12 mouse cellular contexts compared by ENCODE assay signal in the genomic region with DNA sequence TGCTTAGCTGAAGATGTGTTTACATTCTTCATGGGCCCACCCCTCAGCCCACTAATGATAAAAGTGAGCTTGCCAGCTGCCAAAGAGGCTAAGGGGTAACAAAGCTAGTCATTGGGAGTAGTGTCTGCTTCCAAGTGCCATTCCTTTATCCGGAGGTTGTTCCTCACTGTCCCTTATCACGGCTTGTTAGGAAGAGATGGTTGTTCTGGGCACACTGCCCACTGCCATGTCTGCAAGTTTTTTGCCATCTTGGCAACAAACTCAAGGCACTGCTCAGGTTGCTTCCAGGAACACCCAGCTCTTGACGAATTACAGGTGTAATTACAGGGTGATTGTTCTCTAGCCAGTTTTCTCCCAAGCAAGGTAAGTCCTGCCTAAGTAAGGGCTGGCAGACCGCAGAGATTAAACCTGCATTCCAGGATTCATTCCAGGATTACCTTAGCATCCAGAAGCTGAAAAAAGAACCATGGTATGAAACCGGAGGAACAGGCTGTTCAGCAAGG. TPM values are rescaled to one million over a fixed set of nuclear protein-coding genes. Genes with fewer than 3 reads are reported as not detected.
DNase-seq lines count a peak whose midpoint lies in the region; ATAC-seq and TF ChIP-seq lines count a peak whose summit lies in the region.
"Had no signal": no experiment of that assay in that cellular context is flagged by ENCODE, and none has a peak within 500 bp of the region (broad histone marks: within the 10 kb centered on the region; RNA-seq: fewer than 3 reads in every experiment).

No protein-coding gene starts in this region.

- H3K27me3 ChIP-seq in thymus, adult 2 months (ENCODE audit: control insufficient read depth, insufficient read depth, low read length), result no peaks in the 10 kb centered on the region
- H3K27me3 ChIP-seq: forebrain, embryonic 13.5 days; hindbrain, embryonic 12.5 days; liver, embryonic 15.5 days had no signal

- peak; percentile 10 for DNase-seq in gastrocnemius, adult 18-20 months (ENCODE audit: low spot score)
- DNase-seq in gastrocnemius, postnatal 14 days, result no peak
- peak; percentile 10 to 53 for DNase-seq in kidney, postnatal 36 days
- DNase-seq in kidney, adult 18-20 months, result no peak
- DNase-seq in brain, adult 2 months (ENCODE audit: low read depth, low spot score), result peak; percentile 39
- peak; percentile 28 for DNase-seq in skeletal muscle tissue, adult 2 months (ENCODE audit: low read depth, low spot score)
- no peak for DNase-seq in thymus, adult 2 months

- intact Hi-C loops in gastrocnemius, postnatal 14 days (cut with DNase I; ENCODE audit: low total_unique reads), result no loop called here

- no peak for TF ChIP-seq POLR2A in thymus, adult 2 months (IDR thresholded peaks at IDR 0.05; ENCODE audit: control insufficient read depth, extremely low read depth, insufficient read depth, low read length, poor library complexity)

- no peak overlapping the region for H3K4me3 ChIP-seq in thymus, adult 2 months (ENCODE audit: control insufficient read depth, insufficient read depth, low read length)
- H3K4me3 ChIP-seq: forebrain, embryonic 13.5 days; hindbrain, embryonic 12.5 days; liver, embryonic 15.5 days had no signal

- H3K36me3 ChIP-seq in thymus, adult 2 months (ENCODE audit: control insufficient read depth, insufficient read depth, low read length), result peaks cover 9% of the 10 kb centered on the region; the same call in 1 of the 2 replicates

- ATAC-seq in megakaryocyte progenitor cell, adult 5-6 weeks (replicated peaks; ENCODE audit: poor library complexity), result no peak
- ATAC-seq: forebrain, embryonic 13.5 days had no signal

- H3K4me1 ChIP-seq in thymus, adult 2 months (replicated peaks; ENCODE audit: control insufficient read depth, insufficient read depth, low read length), result peaks cover 3% of the 10 kb centered on the region; the same call in 1 of the 2 replicates
- H3K4me1 ChIP-seq: forebrain, embryonic 13.5 days; hindbrain, embryonic 12.5 days had no signal

- WGBS in thymus, adult 2 months, result 96% methylated on average over 5 of the region's 5 CpGs

- TF ChIP-seq CTCF in thymus, adult 2 months (IDR thresholded peaks at IDR 0.05; ENCODE audit: borderline replicate concordance, control insufficient read depth, extremely low read depth, insufficient read depth, low read length, poor library complexity), result no peak

- H3K27ac ChIP-seq in thymus, adult 2 months (ENCODE audit: control insufficient read depth, insufficient read depth, low read length), result no peak overlapping the region
- H3K27ac ChIP-seq: forebrain, embryonic 13.5 days; hindbrain, embryonic 12.5 days; kidney, postnatal 0 days; liver, embryonic 15.5 days had no signal

RNA-seq across cellular contexts. Expression of a gene that starts 10.3 kb away (rescaled TPM):
- not detected for total RNA-seq in gastrocnemius, adult 18-20 months (2021)
- under 1 TPM in 1 of 2 experiments, not detected in 1; 0.08 TPM for total RNA-seq in gastrocnemius, postnatal 14 days (2021)
- total RNA-seq in megakaryocyte progenitor cell, adult 5-6 weeks (2015), result 0.89 and 1.2 TPM in 2 replicates
- total RNA-seq in megakaryocyte progenitor cell, adult 5-6 weeks (2017), result 1.5 and 1.8 TPM in 2 replicates
- polyA plus RNA-seq in thymus, adult 2 months (2012; rRNA removed), result 0.70 and 0.74 TPM in 2 replicates

RNA-seq across cellular contexts. Expression of a gene that starts 35.6 kb away (rescaled TPM):
- total RNA-seq in gastrocnemius, adult 18-20 months (2021), result 10 to 100 TPM; 13.6 to 14.7 TPM
- 1 to 10 TPM; 4.5 to 5.4 TPM for total RNA-seq in gastrocnemius, postnatal 14 days (2021)
- total RNA-seq in megakaryocyte progenitor cell, adult 5-6 weeks (2015), result 2.4 and 3.2 TPM in 2 replicates
- 3.4 and 4.7 TPM in 2 replicates for total RNA-seq in megakaryocyte progenitor cell, adult 5-6 weeks (2017)
- polyA plus RNA-seq in thymus, adult 2 months (2012; rRNA removed), result 7.4 and 7.8 TPM in 2 replicates

RNA-seq across cellular contexts. Expression of a gene that starts 37.1 kb away (rescaled TPM):
- total RNA-seq in gastrocnemius, adult 18-20 months (2021), result 1 to 10 TPM in 1 of 2 experiments, under 1 TPM in 1; 0.91 to 1.4 TPM
- total RNA-seq in gastrocnemius, postnatal 14 days (2021), result 1 to 10 TPM; 4.2 to 4.4 TPM
- 113 and 128 TPM in 2 replicates for total RNA-seq in megakaryocyte progenitor cell, adult 5-6 weeks (2015)
- 76.5 and 96.9 TPM in 2 replicates for total RNA-seq in megakaryocyte progenitor cell, adult 5-6 weeks (2017)
- polyA plus RNA-seq in thymus, adult 2 months (2012; rRNA removed), result 35.8 and 55.2 TPM in 2 replicates

Comparison
In these comparisons a context has a peak if more than half of its experiments do, and no peak if none do; other contexts are left out.
1. DNase-seq: peak in gastrocnemius, adult 18-20 months (single experiment), kidney, postnatal 36 days (2 of 2), brain, adult 2 months (single experiment) and skeletal muscle tissue, adult 2 months (single experiment); none in gastrocnemius, postnatal 14 days (single experiment), kidney, adult 18-20 months (single experiment) and thymus, adult 2 months (single experiment).
2. RNA of a gene that starts 37.1 kb away (total RNA-seq): 76.5 to 128 TPM in megakaryocyte progenitor cell, adult 5-6 weeks; 4.2 to 4.4 TPM in gastrocnemius, postnatal 14 days and 0.91 to 1.4 TPM in gastrocnemius, adult 18-20 months; every median in the first group is over 10 times any median in the second.